Mouse (Mus musculus): ENCODE measurements around the gene Telo2.

GRCm38 (mm10) chr17:25068690-25069089, 47.1 kb downstream of the Telo2 start:
- TF ChIP-seq CTCF (IDR thresholded peaks at IDR 0.05) (no peak), POLR2A (IDR thresholded peaks at IDR 0.05; ENCODE audit: insufficient read depth, low read depth, low read length) (no peak), EP300 (IDR thresholded peaks at IDR 0.05; ENCODE audit: insufficient read depth, low read depth, low read length) (no peak)

All from heart, adult 2 months (tissue).